Mouse (Mus musculus) liver, adult (tissue): Measurements from ENCODE around the gene Cd48.

Experiments
- GATA4 ChIP-seq: IDR thresholded peaks from 2 replicates; pipeline ENCODE4 v1.6.1; 2014; ENCODE audit warnings: mild to moderate bottlenecking, low read length; ENCODE audit not compliant: insufficient replicate concordance

The Cd48 gene

GRCm38 (mm10) chr1:171681531-171682299 lies at the start of gene Cd48:
Cd48 (plus strand) TSS chr1:171682009.
- no peak for TF ChIP-seq GATA4

GRCm38 (mm10) chr1:171635696-171636095 lies 46.1 kb upstream of the Cd48 start:
- no peak for TF ChIP-seq GATA4

- TF ChIP-seq GATA4, result no peak
Measured at GRCm38 (mm10) chr1:171637101-171637500, 44.7 kb upstream of the Cd48 start.

GRCm38 (mm10) chr1:171638686-171639085 lies 43.1 kb upstream of the Cd48 start:
- TF ChIP-seq GATA4, result no peak

GRCm38 (mm10) chr1:171640796-171641195 lies 41.0 kb upstream of the Cd48 start:
- no peak for TF ChIP-seq GATA4

GRCm38 (mm10) chr1:171643612-171644011 lies 38.2 kb upstream of the Cd48 start:
- TF ChIP-seq GATA4, result no peak

- TF ChIP-seq GATA4, result no peak
Measured at GRCm38 (mm10) chr1:171646429-171646940, 35.3 kb upstream of the Cd48 start.

GRCm38 (mm10) chr1:171647716-171648115 lies 34.1 kb upstream of the Cd48 start:
- no peak for TF ChIP-seq GATA4

- TF ChIP-seq GATA4, result no peak
Measured at GRCm38 (mm10) chr1:171648840-171649239, 33.0 kb upstream of the Cd48 start.

- no peak for TF ChIP-seq GATA4
Measured at GRCm38 (mm10) chr1:171652734-171653133, 29.1 kb upstream of the Cd48 start, which contains the start of gene Slamf7. Slamf7 (minus strand) TSS chr1:171653035.

GRCm38 (mm10) chr1:171658561-171658991 lies 23.2 kb upstream of the Cd48 start:
- no peak for TF ChIP-seq GATA4

- TF ChIP-seq GATA4, result no peak
Measured at GRCm38 (mm10) chr1:171660423-171660822, 21.4 kb upstream of the Cd48 start.

GRCm38 (mm10) chr1:171661482-171661881 lies 20.3 kb upstream of the Cd48 start:
- no peak for TF ChIP-seq GATA4

- no peak for TF ChIP-seq GATA4
Measured at GRCm38 (mm10) chr1:171663757-171664156, 18.1 kb upstream of the Cd48 start.

- no peak for TF ChIP-seq GATA4
Measured at GRCm38 (mm10) chr1:171666350-171666749, 15.5 kb upstream of the Cd48 start.

GRCm38 (mm10) chr1:171667160-171667559 lies 14.6 kb upstream of the Cd48 start:
- no peak for TF ChIP-seq GATA4
